24 mouse cellular contexts compared by ENCODE assay signal in the genomic region with DNA sequence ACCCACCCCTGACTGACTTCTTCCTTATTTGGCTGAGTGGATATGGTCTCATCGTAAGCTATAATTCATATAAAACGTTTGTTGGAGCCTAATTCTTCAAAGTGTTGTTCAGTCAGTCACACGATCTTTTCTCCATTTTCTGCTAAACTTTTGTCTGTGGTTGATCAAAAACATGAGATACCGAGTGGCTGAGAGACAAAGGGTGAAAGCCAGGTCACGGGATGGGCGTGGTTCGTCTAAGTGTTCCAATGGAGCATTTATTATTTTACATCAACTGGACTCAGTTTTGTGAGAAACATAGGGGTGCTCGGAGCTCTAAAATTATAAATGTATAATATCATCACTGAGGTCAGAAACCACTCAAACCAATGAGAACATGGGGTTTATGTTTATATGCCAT.
DNase-seq lines count a peak whose midpoint lies in the region; TF ChIP-seq lines count a peak whose summit lies in the region.
"Had no signal": no experiment of that assay in that cellular context is flagged by ENCODE, and none has a peak within 500 bp of the region (broad histone marks: within the 10 kb centered on the region; RNA-seq: fewer than 3 reads in every experiment).

No protein-coding gene starts in this region.

- peak overlapping the region; percentile 53 for H3K27ac ChIP-seq in MEL (ENCODE audit: control insufficient read depth, low read depth, low read length)
- H3K27ac ChIP-seq: embryonic facial prominence, embryonic 13.5 days; embryonic facial prominence, embryonic 15.5 days; forebrain, embryonic 13.5 days; forebrain, embryonic 15.5 days had no signal

- no peaks in the 10 kb centered on the region for H3K27me3 ChIP-seq in MEL (ENCODE audit: control insufficient read depth in 1 of 2, insufficient read depth in 2 of 2, low read length in 2 of 2)
- H3K27me3 ChIP-seq: CH12.LX; embryonic facial prominence, embryonic 13.5 days; embryonic facial prominence, embryonic 15.5 days; forebrain, embryonic 13.5 days; forebrain, embryonic 15.5 days had no signal

- DNase-seq in gastrocnemius, adult 18-20 months (ENCODE audit: low spot score), result peak; percentile 4
- DNase-seq in gastrocnemius, postnatal 36 days, result no peak
- peak; percentile 66 for DNase-seq in heart, adult 11 months
- no peak for DNase-seq in heart, postnatal 4 days
- peak; percentile 58 for DNase-seq in MEL (ENCODE audit: low read depth, low spot score)
- DNase-seq in spleen, postnatal 36 days (ENCODE audit: low spot score in 2 of 2), result no peak
- DNase-seq: adrenal gland, adult 2 months; adrenal gland, postnatal 10 days; adrenal gland, postnatal 25 days; B cell, adult 2 months; cerebellum, adult 11 months; cerebellum, adult 18-20 months; cerebellum, adult 8-10 months; cerebellum, adult 9-11 months; cerebellum, postnatal 14 days; cerebellum, postnatal 36 days; embryo, embryonic 11 days; forebrain, postnatal 0 days had no signal

- TF ChIP-seq EP300 in MEL (IDR thresholded peaks at IDR 0.05; ENCODE audit: low read depth in 1 of 2, low read length in 2 of 2), result no peak

- no peaks in the 10 kb centered on the region for H3K9me3 ChIP-seq in MEL (replicated peaks; ENCODE audit: insufficient read depth, low read length)
- H3K9me3 ChIP-seq: embryonic facial prominence, embryonic 13.5 days; embryonic facial prominence, embryonic 15.5 days; forebrain, embryonic 13.5 days; forebrain, embryonic 15.5 days had no signal

- TF ChIP-seq RAD21 in MEL (IDR thresholded peaks at IDR 0.05; ENCODE audit: low read depth, low read length), result no peak

- H3K9ac ChIP-seq in MEL (ENCODE audit: control insufficient read depth, low read depth, low read length, poor library complexity, severe bottlenecking), result peak overlapping the region; percentile 28; the same call in 1 of the 2 replicates
- H3K9ac ChIP-seq: embryonic facial prominence, embryonic 13.5 days; embryonic facial prominence, embryonic 15.5 days; forebrain, embryonic 13.5 days; forebrain, embryonic 15.5 days; forebrain, postnatal 0 days had no signal

- peaks cover 8 to 9% of the 10 kb centered on the region in 2 experiments for H3K4me1 ChIP-seq in MEL (ENCODE audit: control insufficient read depth in 1 of 2, insufficient read depth in 2 of 2, low read length in 2 of 2)
- H3K4me1 ChIP-seq: forebrain, embryonic 15.5 days had no signal

- TF ChIP-seq POLR2A in MEL (IDR thresholded peaks at IDR 0.05; ENCODE audit: control insufficient read depth in 1 of 2, insufficient read depth in 1 of 2, low read depth in 1 of 2, low read length in 2 of 2, poor library complexity in 1 of 2), result no peak

- peaks cover 0 to 16% of the 10 kb centered on the region in 2 experiments; a peak in 2 of 4 replicates for H3K36me3 ChIP-seq in MEL (ENCODE audit: control insufficient read depth in 1 of 2, insufficient read depth in 2 of 2, low read length in 2 of 2)
- H3K36me3 ChIP-seq: embryonic facial prominence, embryonic 15.5 days; forebrain, embryonic 15.5 days; G1E had no signal

- intact Hi-C loops in gastrocnemius, postnatal 36 days (cut with DNase I), result no loop called here

- H3K4me3 ChIP-seq in MEL (ENCODE audit: control insufficient read depth in 1 of 2, insufficient read depth in 1 of 2, low read depth in 2 of 2, low read length in 2 of 2), result peak overlapping the region; percentile 33 to 55
- H3K4me3 ChIP-seq: embryonic facial prominence, embryonic 13.5 days; embryonic facial prominence, embryonic 15.5 days; forebrain, embryonic 13.5 days; forebrain, embryonic 15.5 days had no signal

- H3K79me2 ChIP-seq in MEL (ENCODE audit: control insufficient read depth, insufficient read depth, low read length, poor library complexity), result no peaks in the 10 kb centered on the region

- no peak for TF ChIP-seq CTCF in MEL (IDR thresholded peaks at IDR 0.05 in 2 of 3, conservative IDR thresholded peaks at IDR 0.05 in 1 of 3; ENCODE audit: control insufficient read depth in 1 of 3, insufficient read depth in 1 of 3, low read depth in 2 of 3, low read length in 3 of 3, poor library complexity in 1 of 3, severe bottlenecking in 1 of 3)

TF ChIP-seq in MEL, 35 proteins besides CTCF, POLR2A, EP300 and RAD21:
- TF ChIP-seq MYB (IDR thresholded peaks at IDR 0.05; ENCODE audit: low read depth, low read length), result no peak
- TF ChIP-seq USF1 (IDR thresholded peaks at IDR 0.05; ENCODE audit: low read depth, low read length), result peak; percentile 61
- no peak for TF ChIP-seq HCFC1 (IDR thresholded peaks at IDR 0.05; ENCODE audit: low read depth, low read length)
- TF ChIP-seq NELFE (IDR thresholded peaks at IDR 0.05; ENCODE audit: low read depth, low read length), result no peak
- no peak for TF ChIP-seq POLR2AphosphoS2 (IDR thresholded peaks at IDR 0.05; ENCODE audit: low read length)
- TF ChIP-seq BHLHE40 (IDR thresholded peaks at IDR 0.05; ENCODE audit: borderline replicate concordance, low read depth, low read length), result peak; percentile 71; the same call in 1 of the 2 replicates
- no peak for TF ChIP-seq SIN3A (IDR thresholded peaks at IDR 0.05; ENCODE audit: low read length)
- no peak for TF ChIP-seq MAX (IDR thresholded peaks at IDR 0.05; ENCODE audit: low read length)
- TF ChIP-seq MAFK (IDR thresholded peaks at IDR 0.05; ENCODE audit: borderline replicate concordance, low read depth, low read length), result no peak
- TF ChIP-seq MXI1 (IDR thresholded peaks at IDR 0.05; ENCODE audit: low read depth, low read length), result no peak
- TF ChIP-seq ZKSCAN1 (IDR thresholded peaks at IDR 0.05; ENCODE audit: low read depth, low read length), result no peak
- TF ChIP-seq ZC3H11A (IDR thresholded peaks at IDR 0.05; ENCODE audit: low read depth, low read length), result no peak

Comparison
In these comparisons a context has a peak if more than half of its experiments do, and no peak if none do; other contexts are left out.
1. DNase-seq: peak in gastrocnemius, adult 18-20 months (single experiment), heart, adult 11 months (single experiment) and MEL (single experiment); none in gastrocnemius, postnatal 36 days (0 of 2), heart, postnatal 4 days (single experiment) and spleen, postnatal 36 days (0 of 2).